ENCODE assay signal across 9 mouse cellular contexts in genomic region chr19:6349215-6349983, GRCm38 (mm10). TPM values are rescaled to one million over a fixed set of nuclear protein-coding genes. Genes with fewer than 3 reads are reported as not detected.
A peak's percentile ranks its signal among the peaks of the same experiment; 100 is the strongest.
DNase-seq lines count a peak whose midpoint lies in the region; ATAC-seq and TF ChIP-seq lines count a peak whose summit lies in the region.
"Had no signal": no experiment of that assay in that cellular context is flagged by ENCODE, and none has a peak within 500 bp of the region (broad histone marks: within the 10 kb centered on the region; RNA-seq: fewer than 3 reads in every experiment).

No protein-coding gene starts in this region.

- peaks cover 16% of the 10 kb centered on the region for H3K4me1 ChIP-seq in lung, embryonic 15.5 days
- no peaks in the 10 kb centered on the region for H3K4me1 ChIP-seq in heart, postnatal 0 days (ENCODE audit: control insufficient read depth, insufficient read depth)
- H3K4me1 ChIP-seq in liver, embryonic 12.5 days: peaks cover 45% of the 10 kb centered on the region

- 31% methylated on average over 14 of the region's 14 CpGs for WGBS in lung, embryonic 15.5 days
- 46% methylated on average over 14 of the region's 14 CpGs for WGBS in heart, postnatal 0 days
- 22% methylated on average over 14 of the region's 14 CpGs for WGBS in liver, embryonic 12.5 days (ENCODE audit: insufficient replicate concordance)

- no peak overlapping the region for H3K4me3 ChIP-seq in lung, embryonic 15.5 days
- H3K4me3 ChIP-seq in heart, postnatal 0 days (ENCODE audit: low read depth, low read length): no peak overlapping the region
- H3K4me3 ChIP-seq in liver, embryonic 12.5 days: no peak overlapping the region
- H3K4me3 ChIP-seq: myocyte had no signal

- H3K27ac ChIP-seq in lung, embryonic 15.5 days: peak overlapping the region; percentile 46
- H3K27ac ChIP-seq in heart, postnatal 0 days (ENCODE audit: low read depth): peak overlapping the region; percentile 32; the same call in 1 of the 2 replicates
- peak overlapping the region; percentile 63 for H3K27ac ChIP-seq in liver, embryonic 12.5 days

- no peak for TF ChIP-seq CTCF in heart, postnatal 0 days (IDR thresholded peaks at IDR 0.05; ENCODE audit: low read depth)

- no peak overlapping the region for H3K9ac ChIP-seq in lung, embryonic 15.5 days
- H3K9ac ChIP-seq in heart, postnatal 0 days (replicated peaks; ENCODE audit: low read depth, low read length): no peak overlapping the region
- peak overlapping the region; percentile 42 for H3K9ac ChIP-seq in liver, embryonic 12.5 days

- DNase-seq in lung, postnatal 10 days: no peak
- peak; percentile 54 for DNase-seq in embryo, embryonic 10.5 days (ENCODE audit: low spot score)
- DNase-seq in heart, postnatal 0 days (ENCODE audit: low spot score): peak; percentile 31
- DNase-seq in MN1 (ENCODE audit: low spot score): no peak
- no peak for DNase-seq in right cerebral cortex, postnatal 25 days
- no peak for DNase-seq in right cerebral cortex, postnatal 10 days (ENCODE audit: low spot score in 2 of 2)

- no peaks in the 10 kb centered on the region for H3K27me3 ChIP-seq in lung, embryonic 15.5 days
- no peaks in the 10 kb centered on the region for H3K27me3 ChIP-seq in heart, postnatal 0 days (ENCODE audit: control insufficient read depth, insufficient read depth, low read length)
- no peaks in the 10 kb centered on the region for H3K27me3 ChIP-seq in liver, embryonic 12.5 days (replicated peaks)

- no peaks in the 10 kb centered on the region for H3K9me3 ChIP-seq in lung, embryonic 15.5 days
- no peaks in the 10 kb centered on the region for H3K9me3 ChIP-seq in heart, postnatal 0 days (replicated peaks; ENCODE audit: control insufficient read depth, low read length)
- H3K9me3 ChIP-seq in liver, embryonic 12.5 days (replicated peaks): no peaks in the 10 kb centered on the region

- H3K36me3 ChIP-seq in lung, embryonic 15.5 days: peaks cover 12% of the 10 kb centered on the region; the same call in 1 of the 2 replicates
- H3K36me3 ChIP-seq in heart, postnatal 0 days (replicated peaks; ENCODE audit: control insufficient read depth, insufficient read depth, low read length): peaks cover 31% of the 10 kb centered on the region
- H3K36me3 ChIP-seq in liver, embryonic 12.5 days: peaks cover 61% of the 10 kb centered on the region

- no peak overlapping the region for H3K4me2 ChIP-seq in lung, embryonic 15.5 days
- H3K4me2 ChIP-seq in heart, postnatal 0 days (ENCODE audit: low read depth, low read length): no peak overlapping the region
- peak overlapping the region; percentile 42 for H3K4me2 ChIP-seq in liver, embryonic 12.5 days

- no peak for TF ChIP-seq EP300 in heart, postnatal 0 days (IDR thresholded peaks at IDR 0.05; ENCODE audit: low read depth)

- ATAC-seq in lung, embryonic 15.5 days (ENCODE audit: borderline replicate concordance, extremely low read depth, low FRiP score, low TSS enrichment): no peak
- ATAC-seq in heart, postnatal 0 days (ENCODE audit: insufficient read depth, low read depth): peak; percentile 32; the same call in 1 of the 2 replicates
- ATAC-seq in liver, embryonic 12.5 days: peak; percentile 66

RNA-seq across cellular contexts. Expression of gene Map4k2, which starts 8.5 kb away (rescaled TPM):
- polyA plus RNA-seq in lung, embryonic 15.5 days (2015; fragmentation: Nextera tagmentation; extraction: Ambion mirVana): 19.2 and 22.9 TPM in 2 replicates
- 48.4 and 59.1 TPM in 2 replicates for total RNA-seq in heart, postnatal 0 days (2014; rRNA removed; ENCODE audit: low replicate concordance)
- 9.6 and 10.1 TPM in 2 replicates for polyA plus RNA-seq in heart, postnatal 0 days (2015; fragmentation: Nextera tagmentation; extraction: Ambion mirVana)
- 9.2 and 9.3 TPM in 2 replicates for polyA plus RNA-seq in liver, embryonic 12.5 days (2016; fragmentation: Nextera tagmentation; extraction: Ambion mirVana)

RNA-seq across cellular contexts. Expression of gene Sf1, which starts 14.1 kb away (rescaled TPM):
- 133 and 136 TPM in 2 replicates for polyA plus RNA-seq in lung, embryonic 15.5 days (2015; fragmentation: Nextera tagmentation; extraction: Ambion mirVana)
- total RNA-seq in heart, postnatal 0 days (2014; rRNA removed; ENCODE audit: low replicate concordance): 41.8 and 94.6 TPM in 2 replicates
- polyA plus RNA-seq in heart, postnatal 0 days (2015; fragmentation: Nextera tagmentation; extraction: Ambion mirVana): 31.8 and 38.3 TPM in 2 replicates
- 115 and 119 TPM in 2 replicates for polyA plus RNA-seq in liver, embryonic 12.5 days (2016; fragmentation: Nextera tagmentation; extraction: Ambion mirVana)

RNA-seq across cellular contexts. Expression of gene Men1, which starts 14.6 kb away (rescaled TPM):
- polyA plus RNA-seq in lung, embryonic 15.5 days (2015; fragmentation: Nextera tagmentation; extraction: Ambion mirVana): 82.6 and 85.7 TPM in 2 replicates
- total RNA-seq in heart, postnatal 0 days (2014; rRNA removed; ENCODE audit: low replicate concordance): 20.6 and 46.5 TPM in 2 replicates
- 20.1 and 20.3 TPM in 2 replicates for polyA plus RNA-seq in heart, postnatal 0 days (2015; fragmentation: Nextera tagmentation; extraction: Ambion mirVana)
- 48.6 and 49.4 TPM in 2 replicates for polyA plus RNA-seq in liver, embryonic 12.5 days (2016; fragmentation: Nextera tagmentation; extraction: Ambion mirVana)

RNA-seq across cellular contexts. Expression of gene Pygm, which starts 34.8 kb away (rescaled TPM):
- polyA plus RNA-seq in lung, embryonic 15.5 days (2015; fragmentation: Nextera tagmentation; extraction: Ambion mirVana): 17.7 and 22.3 TPM in 2 replicates
- total RNA-seq in heart, postnatal 0 days (2014; rRNA removed; ENCODE audit: low replicate concordance): 451 and 487 TPM in 2 replicates
- polyA plus RNA-seq in heart, postnatal 0 days (2015; fragmentation: Nextera tagmentation; extraction: Ambion mirVana): 390 and 400 TPM in 2 replicates
- polyA plus RNA-seq in liver, embryonic 12.5 days (2016; fragmentation: Nextera tagmentation; extraction: Ambion mirVana): 2.6 and 2.7 TPM in 2 replicates

RNA-seq across cellular contexts. Expression of gene Cdc42bpg, which starts 43.1 kb away (rescaled TPM):
- polyA plus RNA-seq in lung, embryonic 15.5 days (2015; fragmentation: Nextera tagmentation; extraction: Ambion mirVana): 0.77 and 0.92 TPM in 2 replicates
- 4.8 and 9.5 TPM in 2 replicates for total RNA-seq in heart, postnatal 0 days (2014; rRNA removed; ENCODE audit: low replicate concordance)
- 0.49 and 0.51 TPM in 2 replicates for polyA plus RNA-seq in heart, postnatal 0 days (2015; fragmentation: Nextera tagmentation; extraction: Ambion mirVana)
- polyA plus RNA-seq in liver, embryonic 12.5 days (2016; fragmentation: Nextera tagmentation; extraction: Ambion mirVana): 0.20 TPM in 2 replicates

Comparison
In these comparisons a context has a peak if more than half of its experiments do, and no peak if none do; other contexts are left out.
1. DNase-seq: peak in embryo, embryonic 10.5 days (single experiment) and heart, postnatal 0 days (single experiment); none in lung, postnatal 10 days (single experiment), MN1 (single experiment), right cerebral cortex, postnatal 25 days (single experiment) and right cerebral cortex, postnatal 10 days (0 of 2).
2. Peak in every context shown above with its lines, with median percentiles within 50 percentile points of each other: H3K27ac ChIP-seq.